ENCODE assay signal across 8 mouse cellular contexts in the genomic region with DNA sequence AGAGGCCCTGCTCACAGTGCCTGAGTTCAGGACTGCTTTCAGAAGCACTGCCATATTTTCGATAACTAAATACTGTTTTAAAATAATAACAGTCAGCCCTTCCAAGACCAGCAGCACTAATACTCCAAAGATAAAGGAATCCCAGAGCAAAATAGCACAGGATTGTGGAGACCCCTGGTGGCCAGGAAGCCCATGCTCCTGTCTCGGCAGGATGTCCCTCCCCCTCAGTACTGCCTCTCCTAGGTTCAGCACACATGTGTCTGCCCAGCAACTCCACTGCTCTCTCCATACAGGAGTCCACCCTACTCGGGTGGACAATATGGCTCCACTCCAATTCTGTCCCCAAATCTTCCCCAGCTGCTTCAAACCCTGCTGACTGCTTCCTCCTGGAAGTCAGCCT. TPM values are rescaled to one million over a fixed set of nuclear protein-coding genes. Genes with fewer than 3 reads are reported as not detected.
A peak's percentile ranks its signal among the peaks of the same experiment; 100 is the strongest.
DNase-seq lines count a peak whose midpoint lies in the region; ATAC-seq lines count a peak whose summit lies in the region.

No protein-coding gene starts in this region.

- no peak overlapping the region for H3K4me3 ChIP-seq in forebrain, embryonic 14.5 days (ENCODE audit: low read depth, low read length)
- no peak overlapping the region for H3K4me3 ChIP-seq in hindbrain, embryonic 15.5 days
- no peak overlapping the region for H3K4me3 ChIP-seq in limb, embryonic 12.5 days (replicated peaks)

- H3K4me1 ChIP-seq in forebrain, embryonic 14.5 days (ENCODE audit: control insufficient read depth, insufficient read depth, low read length) = no peaks in the 10 kb centered on the region
- H3K4me1 ChIP-seq in hindbrain, embryonic 15.5 days (replicated peaks) = no peaks in the 10 kb centered on the region
- H3K4me1 ChIP-seq in limb, embryonic 12.5 days (replicated peaks) = peaks cover 7% of the 10 kb centered on the region

- no peaks in the 10 kb centered on the region for H3K9me3 ChIP-seq in forebrain, embryonic 14.5 days (replicated peaks; ENCODE audit: control insufficient read depth, low read length)
- H3K9me3 ChIP-seq in hindbrain, embryonic 15.5 days = no peaks in the 10 kb centered on the region
- H3K9me3 ChIP-seq in limb, embryonic 12.5 days = no peaks in the 10 kb centered on the region

- no peak overlapping the region for H3K9ac ChIP-seq in forebrain, embryonic 14.5 days (ENCODE audit: low read length)
- no peak overlapping the region for H3K9ac ChIP-seq in hindbrain, embryonic 15.5 days
- H3K9ac ChIP-seq in limb, embryonic 12.5 days (replicated peaks) = no peak overlapping the region

- ATAC-seq in forebrain, embryonic 14.5 days = peak; percentile 57; the same call in 1 of the 2 replicates
- peak; percentile 68 for ATAC-seq in hindbrain, embryonic 15.5 days (ENCODE audit: low FRiP score, low read depth)
- ATAC-seq in limb, embryonic 12.5 days (ENCODE audit: insufficient number of reproducible peaks, insufficient read depth, low FRiP score, low TSS enrichment, low read depth) = 0 out of 2 replicates have a peak, but pooled peaks have one; percentile 49

- no peaks in the 10 kb centered on the region for H3K36me3 ChIP-seq in forebrain, embryonic 14.5 days (ENCODE audit: control insufficient read depth, insufficient read depth, low read length)
- H3K36me3 ChIP-seq in hindbrain, embryonic 15.5 days = no peaks in the 10 kb centered on the region
- H3K36me3 ChIP-seq in limb, embryonic 12.5 days = no peaks in the 10 kb centered on the region

- H3K27ac ChIP-seq in forebrain, embryonic 14.5 days (ENCODE audit: low read depth, low read length) = no peak overlapping the region
- no peak overlapping the region for H3K27ac ChIP-seq in hindbrain, embryonic 15.5 days (replicated peaks)
- no peak overlapping the region for H3K27ac ChIP-seq in limb, embryonic 12.5 days

- H3K27me3 ChIP-seq in forebrain, embryonic 14.5 days (replicated peaks; ENCODE audit: control insufficient read depth, insufficient read depth, low read length) = no peaks in the 10 kb centered on the region
- H3K27me3 ChIP-seq in hindbrain, embryonic 15.5 days = no peaks in the 10 kb centered on the region
- H3K27me3 ChIP-seq in limb, embryonic 12.5 days = peaks cover 5% of the 10 kb centered on the region; the same call in 1 of the 2 replicates

- DNase-seq in heart, adult 8-10 months (ENCODE audit: low spot score) = peak; percentile 68
- DNase-seq in heart, postnatal 25 days (ENCODE audit: low spot score) = no peak
- DNase-seq in brain, adult 2 months (ENCODE audit: low read depth, low spot score) = peak; percentile 83
- DNase-seq in forebrain, embryonic 14.5 days (ENCODE audit: low spot score) = peak; percentile 80
- peak; percentile 60 for DNase-seq in neural tube, embryonic 10.5 days (ENCODE audit: extremely low spot score, low spot score)
- peak; percentile 72 for DNase-seq in thymus, postnatal 0 days (ENCODE audit: low spot score)

- intact Hi-C loops in heart, postnatal 25 days (cut with DNase I) = loop anchor here (1.0 to 10.0 kb wide), 5 partner anchors 109 to 588 kb away; a partner anchor contains a TSS

- no peak overlapping the region for H3K4me2 ChIP-seq in forebrain, embryonic 14.5 days (ENCODE audit: low read length)
- no peak overlapping the region for H3K4me2 ChIP-seq in hindbrain, embryonic 15.5 days
- H3K4me2 ChIP-seq in limb, embryonic 12.5 days = no peak overlapping the region

- WGBS in forebrain, embryonic 14.5 days = 28% methylated on average over 3 of the region's 3 CpGs
- 35% methylated on average over 3 of the region's 3 CpGs for WGBS in hindbrain, embryonic 15.5 days
- WGBS in limb, embryonic 12.5 days = 15% methylated on average over 3 of the region's 3 CpGs

RNA-seq across cellular contexts. Expression of a gene that starts 12.4 kb away (rescaled TPM):
- total RNA-seq in heart, adult 8-10 months (2022) = 10 to 100 TPM in 2 of 4 experiments, 1 to 10 TPM in 2; 3.5 to 13.3 (median 7.6) TPM
- 10 to 100 TPM in 1 of 2 experiments, 1 to 10 TPM in 1; 9.7 to 10.2 TPM for total RNA-seq in heart, postnatal 25 days (2021)
- 4.2 and 4.7 TPM in 2 replicates for polyA plus RNA-seq in forebrain, embryonic 14.5 days (2014; fragmentation: Nextera tagmentation; extraction: Ambion mirVana)
- polyA plus RNA-seq in hindbrain, embryonic 15.5 days (2015; fragmentation: Nextera tagmentation; extraction: Ambion mirVana) = 7.5 and 8.6 TPM in 2 replicates
- 4.3 and 6.0 TPM in 2 replicates for polyA plus RNA-seq in limb, embryonic 12.5 days (2016; fragmentation: Nextera tagmentation; extraction: Ambion mirVana)
- polyA plus RNA-seq in thymus, postnatal 0 days (2015; fragmentation: Nextera tagmentation; extraction: Ambion mirVana) = 3.2 and 3.6 TPM in 2 replicates
